Mouse (Mus musculus) heart, postnatal 14 days (tissue): ENCODE results near the gene Cnih1. TPM values are rescaled to one million over a fixed set of nuclear protein-coding genes. Genes with fewer than 3 reads are reported as not detected.
A peak's percentile ranks its signal among the peaks of the same experiment; 100 is the strongest.
"Not testable (repeated sequence)": the region's sequence is repeated elsewhere in the genome, so short reads cannot be mapped to it uniquely, and the experiment has no call there.

Experiments used
- DNase-seq, 2 experiments: peaks; one replicate each; pipeline ENCODE4 v3.0.0; 2021 to 2022
- intact Hi-C: fragments of 180-260 bp; cut with DNase I; formaldehyde crosslinking; loops from one replicate; pipeline ENCODE4 v1.15.1; 2025
- long read RNA-seq, 2 experiments: library from polyadenylated mRNA; stranded (forward); transcript quantifications; one replicate each; pipeline ENCODE4 v2.0.0; 2021
- total RNA-seq, 2 experiments: library from RNA; stranded (reverse); gene quantifications; 2 replicates each; pipeline ENCODE4 v1.2.3; 2021

Cnih1 gene
- total RNA-seq, result 10 to 100 TPM; 48.6 to 52.3 TPM
- long read RNA-seq, experiment 1, transcript Cnih1-201 (5 exons, 1,538 nt), result major isoform, 92 of 96 reads
- long read RNA-seq, experiment 1, partial matches to known transcripts, result 1 of 96 reads
- long read RNA-seq, experiment 1, other reads (novel, unspliced or antisense), result 3 of 96 reads
- long read RNA-seq, experiment 2, transcript Cnih1-201 (5 exons, 1,538 nt), result major isoform, 52 of 52 reads
- long read RNA-seq, experiment 2, partial matches to known transcripts, result 0 of 52 reads
- long read RNA-seq, experiment 2, other reads (novel, unspliced or antisense), result 0 of 52 reads

- intact Hi-C loops, result no loop called here
- DNase-seq, result peak; percentile 95
Observed at GRCm38 (mm10) chr14:46787787-46788504, at the start of gene Cnih1. Cnih1 (minus strand) TSS chr14:46788411.

GRCm38 (mm10) chr14:46832354-46833272 lies 44.4 kb upstream of the Cnih1 start:
- intact Hi-C loops, result loop anchor here (5.0 kb wide), 2 partner anchors 45 to 255 kb away; no protein-coding TSS in a partner anchor
- no peak for DNase-seq

- DNase-seq, result peak; percentile 95 to 96
- intact Hi-C loops, result loop anchor here (5.0 kb wide), 2 partner anchors 45 to 255 kb away; no protein-coding TSS in a partner anchor
Observed at GRCm38 (mm10) chr14:46831837-46832333, 43.7 kb upstream of the Cnih1 start, which contains the start of gene Cgrrf1. Cgrrf1 (plus strand) TSS chr14:46832125.

GRCm38 (mm10) chr14:46831295-46831694 lies 43.1 kb upstream of the Cnih1 start:
- no peak for DNase-seq
- intact Hi-C loops, result loop anchor here (5.0 kb wide), 2 partner anchors 46 to 256 kb away; no protein-coding TSS in a partner anchor

- DNase-seq, result no peak
- intact Hi-C loops, result no loop called here
Observed at GRCm38 (mm10) chr14:46827430-46827829, 39.2 kb upstream of the Cnih1 start.

GRCm38 (mm10) chr14:46823996-46824395 lies 35.8 kb upstream of the Cnih1 start:
- intact Hi-C loops, result no loop called here
- DNase-seq, result no peak

GRCm38 (mm10) chr14:46821873-46822716 lies 33.9 kb upstream of the Cnih1 start, which contains the start of gene Gmfb:
Gmfb (minus strand) TSS chr14:46822242.
- intact Hi-C loops, result no loop called here
- peak; percentile 96 to 98 for DNase-seq

- DNase-seq, result peak; percentile 6 to 24
- intact Hi-C loops, result no loop called here
Observed at GRCm38 (mm10) chr14:46821271-46821872, 33.2 kb upstream of the Cnih1 start.

- intact Hi-C loops, DNase-seq: not testable (repeated sequence)
Observed at GRCm38 (mm10) chr14:46819961-46820360, 31.8 kb upstream of the Cnih1 start.

- intact Hi-C loops, result no loop called here
- no peak for DNase-seq
Observed at GRCm38 (mm10) chr14:46818743-46819142, 30.5 kb upstream of the Cnih1 start.

GRCm38 (mm10) chr14:46816916-46817622 lies 28.9 kb upstream of the Cnih1 start:
- intact Hi-C loops, result no loop called here

GRCm38 (mm10) chr14:46815640-46816039 lies 27.4 kb upstream of the Cnih1 start:
- no peak for DNase-seq
- intact Hi-C loops, result no loop called here

More at GRCm38 (mm10) chr14:46816916-46817622, 28.9 kb upstream of the Cnih1 start:
- no peak for DNase-seq

GRCm38 (mm10) chr14:46807927-46808326 lies 19.7 kb upstream of the Cnih1 start:
- intact Hi-C loops, result no loop called here
- DNase-seq, result no peak

- no peak for DNase-seq
- intact Hi-C loops, result no loop called here
Observed at GRCm38 (mm10) chr14:46806186-46806585, 18.0 kb upstream of the Cnih1 start.

GRCm38 (mm10) chr14:46803791-46804190 lies 15.6 kb upstream of the Cnih1 start:
- no peak for DNase-seq
- intact Hi-C loops, result no loop called here

- intact Hi-C loops, result no loop called here
Observed at GRCm38 (mm10) chr14:46803259-46803658, 15.0 kb upstream of the Cnih1 start.

GRCm38 (mm10) chr14:46800684-46801345 lies 12.6 kb upstream of the Cnih1 start:
- intact Hi-C loops, result no loop called here
- no peak for DNase-seq

More at GRCm38 (mm10) chr14:46803259-46803658, 15.0 kb upstream of the Cnih1 start:
- no peak for DNase-seq

GRCm38 (mm10) chr14:46794157-46794556 lies 5.9 kb upstream of the Cnih1 start:
- DNase-seq, result no peak
- intact Hi-C loops, result no loop called here
